Mouse (Mus musculus) bone marrow macrophage, adult 2 months (primary cell): ENCODE data around the gene Gse1. TPM values are rescaled to one million over a fixed set of nuclear protein-coding genes. Genes with fewer than 3 reads are reported as not detected.

ENCODE experiments used
- H3K27ac ChIP-seq: 2 replicates; pipeline ENCODE4 v1.5.1; 2012; ENCODE audit warnings: low read depth, low read length; ENCODE audit not compliant: insufficient read depth
- H3K4me1 ChIP-seq: 2 replicates; pipeline ENCODE4 v1.6.1; 2012; ENCODE audit warnings: low read length; ENCODE audit not compliant: control insufficient read depth, insufficient read depth
- H3K4me3 ChIP-seq: 2 replicates; pipeline ENCODE4 v1.5.1; 2012; ENCODE audit warnings: mild to moderate bottlenecking, low read length, moderate library complexity; ENCODE audit not compliant: insufficient read depth
- CTCF ChIP-seq: IDR thresholded peaks from 2 replicates; pipeline ENCODE4 v1.5.1; 2012; ENCODE audit warnings: low read depth, mild to moderate bottlenecking, low read length, moderate library complexity
- POLR2A ChIP-seq: IDR thresholded peaks from 2 replicates; pipeline ENCODE4 v1.6.1; 2012; ENCODE audit warnings: mild to moderate bottlenecking, low read depth, low read length, borderline replicate concordance
- polyA plus RNA-seq: library from polyadenylated mRNA; stranded (reverse); fragments of >200 nt; gene quantifications from 2 replicates; pipeline ENCODE4 v1.2.4, GENCODE M21; 2012; ENCODE audit not compliant: missing spikeins, insufficient read depth, insufficient read length

The Gse1 gene
- polyA plus RNA-seq, 1 experiment, result 15.1 TPM

DNA sequence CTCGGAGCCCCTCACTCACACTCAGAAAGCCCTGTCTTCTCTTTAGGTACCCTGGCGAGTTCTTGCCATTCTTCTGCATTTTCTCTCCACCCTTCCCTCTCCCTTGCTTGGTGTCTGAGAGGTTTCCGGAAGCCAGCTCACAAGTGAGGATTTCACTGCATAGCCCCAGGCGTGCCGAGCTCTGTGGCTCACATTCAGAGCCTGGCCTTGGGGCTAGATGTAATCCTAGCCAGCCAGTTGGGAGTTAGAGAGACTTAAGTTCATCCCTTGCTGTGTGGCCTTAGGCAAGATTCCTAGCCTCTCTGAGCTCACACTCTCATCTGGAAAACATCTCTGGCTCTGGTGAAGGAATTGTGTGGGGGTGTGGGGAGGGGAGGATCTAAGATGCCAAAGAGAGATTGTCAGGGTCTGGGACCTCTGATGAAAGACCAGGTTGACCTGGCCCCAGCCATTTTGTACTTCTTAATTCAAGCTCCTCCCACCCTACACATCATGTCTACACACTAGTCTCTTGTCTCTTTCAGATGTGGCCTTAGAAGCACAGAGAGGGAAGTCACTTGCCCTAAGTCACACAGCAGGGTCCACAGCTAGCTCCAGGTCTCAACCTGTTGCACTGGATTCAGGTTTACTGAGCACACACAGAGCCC lies 108.8 kb downstream of the Gse1 start:
- no peak overlapping the region for H3K4me3 ChIP-seq
- H3K27ac ChIP-seq, result no peak overlapping the region
- H3K4me1 ChIP-seq, result peaks cover 16% of the 10 kb centered on the region
- TF ChIP-seq POLR2A, result no peak
- TF ChIP-seq CTCF, result no peak

DNA sequence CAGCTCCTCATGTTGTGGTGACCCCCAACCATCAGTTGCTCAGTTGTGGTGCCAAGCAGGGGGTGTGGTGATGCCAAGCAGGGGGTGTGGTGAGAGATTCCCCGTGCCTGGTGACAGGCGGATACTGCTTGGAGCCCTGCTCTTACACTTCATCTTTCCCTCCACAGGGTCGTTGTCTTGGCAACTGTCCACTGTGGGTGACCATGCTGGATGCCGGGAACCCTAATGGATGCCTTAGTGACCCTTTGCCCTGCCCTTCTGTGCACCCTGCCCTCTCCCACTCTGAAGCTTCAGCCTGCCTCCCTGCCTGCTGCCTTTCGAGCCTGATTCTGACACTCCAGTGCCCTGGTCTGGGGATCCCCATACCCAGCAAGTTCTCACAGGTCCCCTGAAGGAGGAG lies 109.4 kb downstream of the Gse1 start:
- TF ChIP-seq POLR2A, result no peak
- no peak for TF ChIP-seq CTCF

DNA sequence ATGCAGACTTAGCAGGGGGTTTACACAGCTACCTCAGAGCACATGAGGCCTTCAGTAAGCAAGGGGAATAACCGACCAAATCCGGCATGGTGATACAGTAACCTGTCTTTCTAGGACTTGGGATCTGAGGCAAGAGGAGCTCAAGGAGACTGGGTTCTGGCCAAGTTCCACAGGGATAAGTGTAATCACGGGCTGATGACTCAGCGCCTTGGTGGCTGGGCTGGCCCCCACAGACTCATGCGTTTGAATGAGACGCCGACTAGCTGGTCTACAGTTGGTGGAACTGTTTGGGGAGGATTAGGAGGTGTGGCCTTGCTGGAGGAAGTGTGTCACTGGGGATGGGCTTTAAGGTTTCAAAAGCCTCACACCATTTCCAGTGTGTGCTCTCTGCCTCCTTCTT lies 110.4 kb downstream of the Gse1 start:
- peaks cover 9% of the 10 kb centered on the region for H3K4me1 ChIP-seq
- TF ChIP-seq CTCF (no peak), POLR2A (no peak)
- H3K27ac ChIP-seq, result no peak overlapping the region
- no peak overlapping the region for H3K4me3 ChIP-seq

More for the DNA sequence above, 109.4 kb downstream of the Gse1 start:
- no peak overlapping the region for H3K27ac ChIP-seq
- H3K4me3 ChIP-seq, result no peak overlapping the region
- peaks cover 12% of the 10 kb centered on the region for H3K4me1 ChIP-seq

DNA sequence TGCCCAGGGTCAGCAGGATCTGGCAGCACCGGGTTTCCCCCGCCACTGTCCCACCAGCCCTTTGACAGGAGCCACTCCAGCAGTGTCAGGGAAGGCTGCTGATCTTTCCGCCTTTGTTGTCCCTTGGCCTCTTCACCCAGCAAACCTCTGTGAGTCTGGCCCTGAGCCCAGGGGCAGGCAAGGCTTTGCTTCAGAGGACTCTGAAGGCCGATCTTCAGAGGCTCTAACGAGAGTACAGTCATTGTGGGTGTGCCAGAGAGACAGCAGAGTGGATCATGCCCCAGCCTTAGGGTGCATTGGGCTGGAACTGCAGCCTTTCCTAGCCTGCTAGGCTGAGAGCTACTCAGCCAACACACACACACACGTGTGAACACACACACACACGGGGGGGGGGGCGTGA lies 111.5 kb downstream of the Gse1 start:
- no peak for TF ChIP-seq CTCF
- no peak for TF ChIP-seq POLR2A
- H3K27ac ChIP-seq, result no peak overlapping the region
- H3K4me3 ChIP-seq, result no peak overlapping the region
- H3K4me1 ChIP-seq, result peaks cover 5% of the 10 kb centered on the region

DNA sequence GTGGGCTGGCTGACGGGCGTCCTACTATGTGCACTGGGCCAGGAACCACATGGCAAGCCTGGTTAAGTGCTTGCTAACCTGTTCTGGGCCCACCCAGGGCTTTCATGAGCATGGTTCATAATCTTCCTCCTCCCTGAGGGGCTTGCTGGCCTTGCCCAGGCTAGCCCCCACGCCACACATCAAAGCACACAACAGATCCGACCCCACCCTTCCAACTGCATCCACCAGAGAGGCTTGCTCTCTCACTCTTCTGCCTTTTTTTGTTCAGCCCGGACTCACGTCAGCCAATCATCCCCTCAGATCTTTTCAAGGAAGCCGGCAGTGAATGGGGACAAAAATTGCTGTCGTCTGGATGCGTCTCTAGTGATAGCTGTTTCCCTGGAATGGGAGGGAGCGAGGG lies 112.9 kb downstream of the Gse1 start:
- TF ChIP-seq CTCF (no peak), POLR2A (no peak)
- Histone ChIP-seq H3K4me1 (no peaks in the 10 kb centered on the region), H3K27ac (no peak overlapping the region), H3K4me3 (no peak overlapping the region)

DNA sequence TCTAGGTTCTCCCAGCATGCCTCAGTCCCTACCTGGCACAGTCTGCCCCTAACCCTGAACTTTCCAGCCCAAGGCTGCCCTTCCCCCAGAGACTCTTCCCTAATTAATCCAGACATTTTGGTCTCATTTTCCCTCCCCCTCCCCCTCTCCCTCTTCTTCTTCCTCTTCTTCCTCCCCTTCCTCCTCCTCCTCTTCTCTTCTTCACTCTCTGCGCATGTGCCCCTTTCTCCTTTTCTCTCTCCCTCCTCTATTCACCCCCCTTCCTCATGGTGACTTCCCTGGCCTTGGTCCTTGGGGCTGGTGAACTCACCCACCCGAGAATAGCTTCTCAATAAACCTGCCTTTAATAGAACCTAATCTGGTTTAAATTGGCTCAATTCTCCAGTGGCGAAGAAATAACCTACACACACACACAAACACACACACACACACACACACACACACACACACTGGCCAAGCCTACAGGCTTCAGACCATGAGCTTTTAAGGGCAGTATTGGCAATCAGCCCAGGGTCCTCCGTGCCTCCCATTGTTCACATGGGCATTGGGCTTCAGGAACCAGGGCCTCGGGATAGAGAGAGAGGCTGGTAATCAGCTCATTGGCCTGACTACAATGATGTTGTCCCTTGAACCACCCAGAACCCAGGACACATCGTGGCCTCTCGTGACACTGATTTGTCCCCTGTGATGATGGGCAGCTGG lies 114.7 kb downstream of the Gse1 start:
- no peak overlapping the region for H3K4me3 ChIP-seq
- TF ChIP-seq POLR2A, result no peak
- TF ChIP-seq CTCF, result no peak
- H3K27ac ChIP-seq, result no peak overlapping the region
- H3K4me1 ChIP-seq, result no peaks in the 10 kb centered on the region

DNA sequence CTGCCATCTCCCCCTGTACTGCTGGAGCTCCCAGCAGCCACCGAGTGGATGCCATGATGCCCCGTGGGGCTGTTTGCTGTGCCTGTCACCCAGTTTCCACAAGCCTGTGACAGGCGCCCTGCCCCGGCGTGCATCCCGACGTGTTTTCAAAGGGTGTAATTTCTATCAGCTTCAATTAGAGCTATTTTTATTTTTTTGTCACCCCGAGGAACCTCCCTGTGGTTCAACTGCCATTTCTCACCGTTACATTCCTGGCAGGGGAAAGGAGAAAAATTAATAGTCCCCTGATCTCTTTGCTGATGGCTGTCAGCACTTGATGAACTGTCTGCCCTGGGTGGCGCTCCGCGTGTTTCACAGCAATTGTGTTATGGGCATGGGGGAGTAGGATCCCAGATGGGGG lies 115.3 kb downstream of the Gse1 start:
- Histone ChIP-seq H3K27ac (no peak overlapping the region), H3K4me3 (no peak overlapping the region), H3K4me1 (no peaks in the 10 kb centered on the region)
- TF ChIP-seq CTCF, result no peak
- no peak for TF ChIP-seq POLR2A

DNA sequence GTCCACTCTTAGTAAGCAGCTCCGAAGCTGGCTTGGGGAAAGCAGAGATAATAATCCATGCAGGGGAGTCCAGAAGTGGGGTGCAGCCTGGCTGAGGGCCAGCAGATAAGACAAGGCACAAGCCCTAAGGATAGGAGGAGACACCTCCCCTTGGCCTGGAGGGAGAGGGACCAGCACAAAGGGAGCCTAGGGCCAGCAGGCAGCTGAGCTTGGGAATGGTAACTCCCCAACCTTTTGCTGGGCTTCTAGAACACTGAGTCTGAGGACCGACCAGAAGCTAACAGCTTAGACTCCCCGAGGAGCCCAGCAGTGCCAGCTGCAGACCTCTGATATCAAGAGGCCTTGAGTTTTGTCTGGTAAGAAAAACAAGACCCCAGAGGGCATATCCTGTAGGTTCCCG lies 115.9 kb downstream of the Gse1 start:
- no peak for TF ChIP-seq POLR2A
- no peak for TF ChIP-seq CTCF
- H3K4me3 ChIP-seq, result no peak overlapping the region
- no peak overlapping the region for H3K27ac ChIP-seq
- H3K4me1 ChIP-seq, result no peaks in the 10 kb centered on the region

DNA sequence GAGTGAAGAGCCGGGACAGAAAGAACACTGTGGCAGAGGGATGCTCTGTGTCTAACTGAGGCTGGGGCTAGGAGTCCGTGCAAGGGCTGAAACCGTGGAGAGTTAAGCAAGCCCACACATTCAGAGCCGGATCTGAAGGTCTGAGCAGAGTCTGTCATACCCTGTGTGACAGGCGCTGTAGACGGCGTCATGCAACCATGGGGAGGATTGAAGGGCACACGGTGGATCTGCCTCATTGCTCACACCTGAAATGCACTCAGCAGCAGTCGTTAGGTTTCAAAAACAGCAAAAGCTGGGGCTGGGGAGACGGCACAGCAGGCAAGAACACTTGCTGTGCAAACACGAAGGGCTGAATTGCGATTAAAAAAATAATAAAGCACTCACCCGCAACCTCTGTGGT lies 116.3 kb downstream of the Gse1 start:
- no peak for TF ChIP-seq CTCF
- TF ChIP-seq POLR2A, result no peak
- Histone ChIP-seq H3K4me1 (no peaks in the 10 kb centered on the region), H3K27ac (no peak overlapping the region), H3K4me3 (no peak overlapping the region)

DNA sequence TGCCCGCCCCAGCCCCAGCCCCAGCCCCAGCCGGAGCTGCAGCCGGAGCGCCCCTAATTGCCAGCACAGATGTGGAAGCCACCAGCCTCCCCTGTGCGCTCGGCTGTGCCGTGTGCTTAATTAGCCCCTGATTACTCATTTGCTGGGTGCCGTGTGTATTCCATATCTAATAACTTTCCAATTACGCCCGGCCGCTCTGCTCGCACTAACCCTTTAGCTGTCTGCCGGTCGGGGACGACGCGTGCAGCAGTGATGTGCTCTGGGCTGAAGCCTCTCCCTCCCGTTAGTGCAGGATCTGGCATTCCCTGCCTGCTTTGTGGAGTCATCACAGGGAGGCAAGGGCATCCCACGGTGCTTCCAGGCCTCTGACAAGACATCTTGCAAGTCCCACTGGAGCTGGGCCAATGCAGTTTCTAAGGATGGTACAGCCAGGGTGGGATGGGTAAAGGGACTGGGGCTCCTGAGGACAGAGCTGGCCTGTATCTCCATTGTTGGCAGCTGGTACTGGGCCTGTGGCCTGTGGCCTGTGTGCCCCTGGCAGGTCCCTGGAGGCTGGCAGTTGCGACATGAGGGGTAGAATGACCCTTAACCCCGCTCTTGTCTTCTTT lies 119.6 kb downstream of the Gse1 start:
- H3K27ac ChIP-seq, result no peak overlapping the region
- H3K4me1 ChIP-seq, result no peaks in the 10 kb centered on the region
- no peak for TF ChIP-seq CTCF
- TF ChIP-seq POLR2A, result no peak
- H3K4me3 ChIP-seq, result no peak overlapping the region
